Mouse (Mus musculus) lung, adult 2 months (tissue): ENCODE results near the gene Catsperd. TPM values are rescaled to one million over a fixed set of nuclear protein-coding genes. Genes with fewer than 3 reads are reported as not detected.

Experiments
- DNase-seq: peaks from one replicate; pipeline ENCODE4 v3.0.0; 2022
- H3K4me1 ChIP-seq: fragments of 200-500 bp; 2 replicates; pipeline ENCODE4 v1.6.1; 2011; ENCODE audit warnings: low read length; ENCODE audit not compliant: control insufficient read depth, insufficient read depth
- H3K4me3 ChIP-seq: fragments of 200-500 bp; replicated peaks from 2 replicates; pipeline ENCODE3; 2011; ENCODE audit warnings: low read depth, mild to moderate bottlenecking, control low read depth, low read length; ENCODE audit errors: extremely low read depth
- CTCF ChIP-seq: fragments of 200-500 bp; IDR thresholded peaks from 2 replicates; pipeline ENCODE4 v1.5.1; 2011; ENCODE audit warnings: mild to moderate bottlenecking, low read length, control low read depth; ENCODE audit not compliant: insufficient read depth
- POLR2A ChIP-seq: fragments of 200-500 bp; IDR thresholded peaks from 2 replicates; pipeline ENCODE4 v1.6.1; 2011; ENCODE audit warnings: low read depth, mild to moderate bottlenecking, control low read depth, low read length, borderline replicate concordance; ENCODE audit errors: extremely low read depth
- WGBS: fragments of 180-500 bp; shearing (Covaris S2); methylation state at CpG from one replicate; pipeline ENCODE4 v1.1.7; 2018; 5-methylcytosine and 5-hydroxymethylcytosine counted together
- polyA plus RNA-seq: library from polyadenylated mRNA; depleted of rRNA; stranded (reverse); fragments of >200 nt; gene quantifications from 2 replicates; pipeline ENCODE4 v1.2.3, GENCODE M21; 2012

Catsperd gene
- polyA plus RNA-seq, 1 experiment: 0.43 TPM

DNA sequence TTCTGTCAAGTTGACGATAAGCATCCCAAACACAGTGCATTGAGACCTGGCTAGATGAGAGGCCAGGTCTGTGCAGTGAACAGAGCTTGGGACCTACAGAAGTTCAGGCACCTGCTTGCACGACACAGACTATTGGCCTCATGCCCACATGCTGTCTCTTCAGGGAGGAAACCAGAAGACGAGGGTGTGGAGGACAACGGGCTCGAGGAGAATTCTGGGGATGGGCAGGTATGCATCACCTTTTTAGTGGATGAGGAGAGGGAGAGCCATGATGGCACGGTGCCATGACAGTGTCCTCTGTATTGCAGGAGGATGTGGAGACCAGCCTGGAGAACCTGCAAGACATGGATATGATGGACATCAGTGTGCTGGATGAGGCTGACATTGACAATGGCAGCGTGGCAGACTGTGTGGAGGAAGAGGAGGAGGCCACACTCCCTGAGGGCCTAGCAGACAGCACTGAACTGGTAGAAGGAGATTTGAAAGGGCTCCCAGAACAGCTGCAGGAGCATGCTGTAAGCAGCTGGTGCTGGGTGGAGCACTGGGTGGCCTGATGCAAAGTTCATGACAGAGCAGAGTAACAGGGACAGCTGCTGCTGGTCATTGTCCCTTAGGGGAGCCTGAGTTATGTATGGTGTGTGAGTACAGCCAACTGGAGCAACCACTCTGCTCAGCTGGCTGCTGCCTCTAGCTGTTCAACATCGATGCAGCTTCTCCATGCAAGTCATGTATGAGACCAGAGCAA lies 34.2 kb upstream of the Catsperd start:
- no peak for DNase-seq

GRCm38 (mm10) chr17:56603186-56604069 lies 24.5 kb upstream of the Catsperd start:
- H3K4me1 ChIP-seq: no peaks in the 10 kb centered on the region
- DNase-seq: no peak
- no peak overlapping the region for H3K4me3 ChIP-seq
- TF ChIP-seq POLR2A (no peak), CTCF (no peak)
- 95% methylated on average over 28 of the region's 28 CpGs for WGBS

More for the DNA sequence above, 34.2 kb upstream of the Catsperd start:
- 67% methylated on average over 8 of the region's 8 CpGs for WGBS
- Histone ChIP-seq H3K4me3 (no peak overlapping the region), H3K4me1 (peaks cover 2% of the 10 kb centered on the region; the same call in 1 of the 2 replicates)
- TF ChIP-seq CTCF (no peak), POLR2A (no peak)

DNA sequence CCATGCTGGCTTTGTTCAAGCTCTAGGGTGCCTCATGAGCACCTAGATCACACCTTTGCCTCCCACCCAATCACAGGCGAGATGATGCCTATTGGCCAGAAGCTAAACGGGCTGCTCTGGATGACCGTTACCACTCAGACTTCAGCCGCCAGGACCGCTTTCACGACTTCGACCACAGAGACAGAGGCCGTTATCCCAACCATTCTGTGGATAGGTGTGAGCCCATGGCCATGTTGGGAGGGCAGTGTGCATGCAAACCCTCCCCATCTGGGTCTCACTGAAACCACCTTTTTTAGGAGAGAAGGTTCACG lies 23.9 kb upstream of the Catsperd start:
- DNase-seq: no peak
- TF ChIP-seq POLR2A: no peak
- no peak for TF ChIP-seq CTCF
- H3K4me3 ChIP-seq: no peak overlapping the region
- peaks cover 3% of the 10 kb centered on the region; the same call in 1 of the 2 replicates for H3K4me1 ChIP-seq
- WGBS: 86% methylated on average over 9 of the region's 9 CpGs

- no peak overlapping the region for H3K4me3 ChIP-seq
- DNase-seq: no peak
- TF ChIP-seq CTCF: no peak
- TF ChIP-seq POLR2A: no peak
- 83% methylated on average over 3 of the region's 3 CpGs for WGBS
- H3K4me1 ChIP-seq: peaks cover 3% of the 10 kb centered on the region; the same call in 1 of the 2 replicates
These were observed 23.5 kb upstream of the Catsperd start for GRCm38 (mm10) chr17:56604422-56604821.

DNA sequence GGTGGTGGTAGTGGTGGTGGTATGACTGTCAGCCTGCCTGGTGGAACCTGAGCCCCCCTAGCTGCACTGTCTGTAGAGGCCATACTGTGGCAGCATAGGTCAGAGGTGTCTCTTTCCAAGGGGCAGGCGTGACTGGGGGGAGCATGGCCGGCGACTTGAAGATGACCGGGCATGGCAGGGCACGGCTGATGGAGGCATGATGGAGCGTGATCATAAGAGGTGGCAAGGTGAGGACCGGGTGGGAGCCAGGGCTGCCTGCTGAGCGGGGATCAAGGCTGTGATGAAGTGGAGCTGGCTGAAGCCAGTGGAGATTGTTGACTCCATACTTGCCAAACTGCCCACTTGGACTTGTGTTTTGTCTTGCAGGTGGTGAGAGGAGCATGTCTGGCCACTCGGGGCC lies 22.5 kb upstream of the Catsperd start:
- TF ChIP-seq POLR2A (no peak), CTCF (no peak)
- H3K4me1 ChIP-seq: peaks cover 7% of the 10 kb centered on the region
- WGBS: 82% methylated on average over 9 of the region's 9 CpGs
- H3K4me3 ChIP-seq: no peak overlapping the region
- DNase-seq: no peak

DNA sequence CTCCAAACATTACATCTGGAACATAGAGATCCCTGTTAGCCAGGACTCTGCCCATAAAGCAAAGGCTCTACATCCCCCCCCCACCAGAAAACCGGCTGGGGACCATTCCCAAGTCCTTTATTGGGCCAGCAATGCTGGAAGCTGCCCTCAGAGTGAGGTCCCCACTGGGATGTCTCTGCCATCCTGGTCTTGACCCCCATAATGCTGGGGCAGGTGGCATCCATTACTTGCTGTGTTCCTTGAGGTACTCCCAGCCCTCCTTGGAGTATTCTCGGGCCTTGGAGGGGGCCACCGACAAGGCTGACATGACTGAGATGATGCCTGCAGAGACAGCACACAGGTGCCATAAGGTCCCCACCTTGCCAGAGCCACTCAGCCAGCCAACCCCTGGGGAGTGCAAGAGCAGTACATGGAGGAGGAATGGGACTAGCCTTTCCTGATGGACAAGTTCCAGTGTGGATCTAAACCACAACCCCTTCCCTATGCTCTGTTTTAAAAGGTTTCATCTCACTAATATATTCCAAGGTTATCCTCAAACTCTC lies 20.4 kb upstream of the Catsperd start:
- TF ChIP-seq CTCF (no peak), POLR2A (no peak)
- DNase-seq: no peak
- Histone ChIP-seq H3K4me3 (no peak overlapping the region), H3K4me1 (peaks cover 9% of the 10 kb centered on the region)
- WGBS: 74% methylated on average over 3 of the region's 3 CpGs

- peaks cover 9% of the 10 kb centered on the region for H3K4me1 ChIP-seq
- 42% methylated on average over 5 of the region's 5 CpGs for WGBS
- no peak for TF ChIP-seq CTCF
- no peak for TF ChIP-seq POLR2A
- no peak for DNase-seq
- H3K4me3 ChIP-seq: no peak overlapping the region
These were observed 19.2 kb upstream of the Catsperd start for GRCm38 (mm10) chr17:56608699-56609098.

DNA sequence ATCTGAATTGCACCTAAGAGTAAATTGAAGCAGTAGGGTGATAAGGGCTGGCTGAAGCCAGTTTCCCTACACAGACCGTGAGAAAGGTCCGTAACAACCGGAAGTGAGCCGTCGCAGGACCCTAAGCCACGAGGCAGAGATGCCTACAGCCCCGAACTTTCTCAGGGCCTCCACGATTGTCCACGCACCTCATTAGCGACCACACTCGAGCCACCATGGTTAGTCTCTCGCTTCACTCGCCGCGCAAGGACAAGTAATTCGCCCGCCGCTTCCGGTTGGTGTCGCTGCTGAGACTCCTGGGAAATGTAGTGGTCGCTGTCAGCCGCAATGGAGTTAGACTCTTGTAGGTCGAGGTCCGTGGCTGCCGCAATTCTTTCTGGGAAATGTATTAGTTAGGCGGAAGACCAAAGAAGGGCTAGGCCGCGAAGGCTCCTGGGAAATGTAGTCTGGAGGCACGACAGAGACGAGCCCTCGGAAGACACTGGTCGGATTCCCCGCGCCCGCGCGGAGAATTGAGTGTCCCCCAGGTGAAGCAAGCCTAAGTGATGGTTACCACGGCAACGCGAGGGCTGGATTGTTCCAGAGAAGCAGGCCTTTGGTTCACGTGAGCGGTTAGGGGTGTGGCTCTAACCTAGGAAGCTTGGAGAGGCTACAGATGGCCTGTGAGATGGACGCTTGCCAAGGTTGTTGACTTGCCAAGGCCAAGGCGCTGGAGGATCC lies 18.3 kb upstream of the Catsperd start, which contains the start of gene 2410015M20Rik:
Gene 2410015M20Rik, minus strand, starts transcription at position 320 of the 720 bp plus-strand sequence.
- Histone ChIP-seq H3K4me3 (peak within 1 kb of the TSS; percentile 92), H3K4me1 (peaks cover 15% of the 10 kb centered on the region)
- DNase-seq: peak; percentile 91
- TF ChIP-seq POLR2A: peak; percentile 67
- no peak for TF ChIP-seq CTCF
- under 1% methylated on average over 44 of the region's 44 CpGs for WGBS

DNA sequence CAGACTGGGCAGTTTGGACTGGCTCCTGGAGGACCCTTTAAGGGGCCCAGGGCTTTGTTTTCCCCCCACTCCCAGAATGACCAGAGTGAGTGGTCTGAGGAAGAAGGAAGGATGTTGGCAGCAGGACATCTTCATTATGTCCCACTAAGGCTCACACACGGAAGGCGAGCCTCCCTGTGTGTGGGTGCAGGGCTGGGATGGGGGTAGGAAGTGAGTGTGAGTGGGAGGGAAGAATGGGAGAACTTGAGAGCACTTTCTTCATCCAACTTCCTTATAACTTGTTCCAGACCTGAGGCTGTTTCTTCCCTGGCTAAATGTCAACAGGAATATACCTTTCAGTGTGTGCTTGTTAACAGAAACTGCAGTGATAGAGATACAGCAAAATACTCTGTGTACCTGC lies 16.6 kb upstream of the Catsperd start:
- DNase-seq: no peak
- peaks cover 15% of the 10 kb centered on the region for H3K4me1 ChIP-seq
- no peak overlapping the region for H3K4me3 ChIP-seq
- 67% methylated on average over 2 of the region's 2 CpGs for WGBS
- TF ChIP-seq CTCF (no peak), POLR2A (no peak)
